Mouse (Mus musculus) MEL (cell line): ENCODE measurements at regions not wholly inside any gene's neighbourhood (a gene's known extent, or its start where the extent isn't known, plus 50 kb on each side); places are given as distances from the start of the nearest gene placed in this dataset.

Experiments
- DNase-seq: peaks from one replicate; pipeline ENCODE4 v3.0.0; 2011; ENCODE audit warnings: low read depth, low spot score
- H3K27ac ChIP-seq: 2 replicates; pipeline ENCODE4 v1.5.1; 2012; ENCODE audit warnings: low read depth, mild to moderate bottlenecking, control low read depth, low read length, moderate library complexity; ENCODE audit not compliant: control insufficient read depth
- H3K27me3 ChIP-seq, 2 experiments: fragments of 150-350 bp in 1 of 2; sonication (generic) in 1 of 2; 2 replicates each; pipeline ENCODE4 v1.6.1; 2012; ENCODE audit warnings: low read length in 2 of 2, mild to moderate bottlenecking in 2 of 2, improper control_type of control experiment in 1 of 2, moderate library complexity in 1 of 2; ENCODE audit not compliant: insufficient read depth in 2 of 2, control insufficient read depth in 1 of 2
- H3K36me3 ChIP-seq, 2 experiments: 2 replicates each; pipeline ENCODE4 v1.6.1; 2012 to 2014; ENCODE audit warnings: low read length in 2 of 2, improper control_type of control experiment in 1 of 2, inconsistent platforms in 1 of 2, mild to moderate bottlenecking in 1 of 2; ENCODE audit not compliant: insufficient read depth in 2 of 2, control insufficient read depth in 1 of 2
- H3K4me1 ChIP-seq, 2 experiments: fragments of 150-350 bp in 1 of 2; sonication (generic) in 1 of 2; 2 replicates each; pipeline ENCODE4 v1.6.1; 2012; ENCODE audit warnings: low read length in 2 of 2, improper control_type of control experiment in 1 of 2, mild to moderate bottlenecking in 1 of 2; ENCODE audit not compliant: insufficient read depth in 2 of 2, control insufficient read depth in 1 of 2
- H3K4me3 ChIP-seq, 2 experiments: fragments of 150-350 bp in 1 of 2; sonication (generic) in 1 of 2; 2 replicates each; pipeline ENCODE4 v1.5.1; 2012; ENCODE audit warnings: low read depth in 2 of 2, low read length in 2 of 2, mild to moderate bottlenecking in 2 of 2, moderate library complexity in 2 of 2, control low read depth in 1 of 2, improper control_type of control experiment in 1 of 2; ENCODE audit not compliant: control insufficient read depth in 1 of 2, insufficient read depth in 1 of 2
- H3K79me2 ChIP-seq: 2 replicates; pipeline ENCODE4 v1.6.1; 2012; ENCODE audit warnings: mild to moderate bottlenecking, low read length, moderate library complexity; ENCODE audit not compliant: control insufficient read depth, poor library complexity, insufficient read depth
- H3K9ac ChIP-seq: 2 replicates; pipeline ENCODE4 v1.6.1; 2012; ENCODE audit warnings: low read depth, mild to moderate bottlenecking, control low read depth, low read length, moderate library complexity; ENCODE audit not compliant: control insufficient read depth, poor library complexity, severe bottlenecking
- H3K9me3 ChIP-seq: fragments of 150-350 bp; sonication (generic); replicated peaks from 2 replicates; pipeline ENCODE4 v1.6.1; 2012; ENCODE audit warnings: mild to moderate bottlenecking, low read length, improper control_type of control experiment, moderate library complexity; ENCODE audit not compliant: insufficient read depth
- CHD1 ChIP-seq: IDR thresholded peaks from 2 replicates; pipeline ENCODE4 v1.6.1; 2012; ENCODE audit warnings: low read depth, mild to moderate bottlenecking, inconsistent platforms, low read length, improper control_type of control experiment
- CHD2 ChIP-seq: IDR thresholded peaks from 2 replicates; pipeline ENCODE4 v1.6.1; 2011; ENCODE audit warnings: low read length, improper control_type of control experiment
- E2F4 ChIP-seq: IDR thresholded peaks from 2 replicates; pipeline ENCODE4 v1.6.1; 2011; ENCODE audit warnings: low read depth, low read length, improper control_type of control experiment, borderline replicate concordance
- EP300 ChIP-seq, 2 experiments: IDR thresholded peaks; 2 replicates each; pipeline ENCODE4 v1.6.1; 2011; ENCODE audit warnings: improper control_type of control experiment in 2 of 2, low read length in 2 of 2, low read depth in 1 of 2, mild to moderate bottlenecking in 1 of 2
- ETS1 ChIP-seq: IDR thresholded peaks from 2 replicates; pipeline ENCODE4 v1.6.1; 2012; ENCODE audit warnings: low read depth, mild to moderate bottlenecking, inconsistent platforms, low read length, improper control_type of control experiment, moderate library complexity
- GABPA ChIP-seq: IDR thresholded peaks from 2 replicates; pipeline ENCODE4 v1.6.1; 2012; ENCODE audit warnings: low read depth, mild to moderate bottlenecking, inconsistent platforms, low read length, improper control_type of control experiment, moderate library complexity
- HCFC1 ChIP-seq: IDR thresholded peaks from 2 replicates; pipeline ENCODE4 v1.6.1; 2012; ENCODE audit warnings: low read depth, mild to moderate bottlenecking, inconsistent platforms, low read length, improper control_type of control experiment, moderate library complexity
- JUND ChIP-seq: IDR thresholded peaks from 2 replicates; pipeline ENCODE4 v1.6.1; 2011; ENCODE audit warnings: low read depth, mild to moderate bottlenecking, improper control_type of control experiment, low read length
- MAFK ChIP-seq: IDR thresholded peaks from 2 replicates; pipeline ENCODE4 v1.6.1; 2011; ENCODE audit warnings: low read depth, mild to moderate bottlenecking, low read length, improper control_type of control experiment, borderline replicate concordance
- MAZ ChIP-seq: IDR thresholded peaks from 2 replicates; pipeline ENCODE4 v1.6.1; 2012; ENCODE audit warnings: low read depth, mild to moderate bottlenecking, inconsistent platforms, low read length, improper control_type of control experiment
- MYC ChIP-seq: IDR thresholded peaks from 2 replicates; pipeline ENCODE4 v1.6.1; 2011; ENCODE audit warnings: low read depth, mild to moderate bottlenecking, low read length, improper control_type of control experiment, moderate library complexity
- NELFE ChIP-seq: IDR thresholded peaks from 2 replicates; pipeline ENCODE4 v1.6.1; 2011; ENCODE audit warnings: low read depth, low read length, improper control_type of control experiment
- POLR2A ChIP-seq, 2 experiments: IDR thresholded peaks; 2 replicates each; pipeline ENCODE4 v1.6.1; 2011 to 2012; ENCODE audit warnings: low read length in 2 of 2, mild to moderate bottlenecking in 2 of 2, control low read depth in 1 of 2, improper control_type of control experiment in 1 of 2, low read depth in 1 of 2, moderate library complexity in 1 of 2; ENCODE audit not compliant: control insufficient read depth in 1 of 2, insufficient read depth in 1 of 2, poor library complexity in 1 of 2
- RAD21 ChIP-seq: IDR thresholded peaks from 2 replicates; pipeline ENCODE4 v1.6.1; 2011; ENCODE audit warnings: mild to moderate bottlenecking, low read depth, low read length, improper control_type of control experiment
- TAL1 ChIP-seq: IDR thresholded peaks from 2 replicates; pipeline ENCODE4 v1.6.1; 2012; ENCODE audit warnings: mild to moderate bottlenecking, inconsistent platforms, low read length, moderate library complexity, mixed read lengths
- TBP ChIP-seq: IDR thresholded peaks from 2 replicates; pipeline ENCODE4 v1.8.0; 2011; ENCODE audit warnings: low read depth, low read length, improper control_type of control experiment
- USF1 ChIP-seq: IDR thresholded peaks from 2 replicates; pipeline ENCODE4 v1.6.1; 2014; ENCODE audit warnings: low read depth, mild to moderate bottlenecking, inconsistent platforms, low read length, improper control_type of control experiment, moderate library complexity
- USF2 ChIP-seq, 2 experiments: IDR thresholded peaks; 2 replicates each; pipeline ENCODE4 v1.6.1; 2011 to 2012; ENCODE audit warnings: improper control_type of control experiment in 2 of 2, low read length in 2 of 2, borderline replicate concordance in 1 of 2, inconsistent platforms in 1 of 2, low read depth in 1 of 2, mild to moderate bottlenecking in 1 of 2; ENCODE audit not compliant: insufficient read depth in 1 of 2
- ZC3H11A ChIP-seq: IDR thresholded peaks from 2 replicates; pipeline ENCODE4 v1.6.1; 2012; ENCODE audit warnings: low read depth, mild to moderate bottlenecking, inconsistent platforms, low read length, improper control_type of control experiment
- ZMIZ1 ChIP-seq: IDR thresholded peaks from 2 replicates; pipeline ENCODE4 v1.6.1; 2012; ENCODE audit warnings: low read depth, mild to moderate bottlenecking, inconsistent platforms, low read length, improper control_type of control experiment, moderate library complexity
- ZNF384 ChIP-seq: IDR thresholded peaks from 2 replicates; pipeline ENCODE4 v1.6.1; 2012; ENCODE audit warnings: low read depth, mild to moderate bottlenecking, inconsistent platforms, low read length, improper control_type of control experiment

DNA sequence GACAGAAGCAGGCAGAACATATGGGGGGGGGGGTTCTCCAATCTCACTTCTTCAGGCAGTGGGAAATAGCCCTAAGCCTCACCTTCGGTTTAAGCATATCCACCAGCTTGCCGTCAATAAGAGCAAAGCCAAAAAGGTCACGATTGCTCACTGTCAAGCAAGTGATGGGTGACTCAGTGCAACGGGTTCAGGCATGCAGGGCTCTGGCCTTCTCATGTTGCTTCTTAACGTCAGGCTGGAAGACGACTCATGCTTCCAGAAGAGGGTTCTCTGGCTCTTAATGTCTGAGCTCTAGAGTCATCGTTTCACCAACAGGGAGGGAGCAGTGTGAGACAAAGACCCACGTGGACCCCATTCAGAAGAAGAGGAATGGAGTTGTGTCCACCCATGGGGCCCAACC is 93.4 kb downstream of the Edn3 start:
- Histone ChIP-seq H3K4me3 (no peak overlapping the region), H3K4me1 (no peaks in the 10 kb centered on the region), H3K27ac (no peak overlapping the region), H3K36me3 (no peaks in the 10 kb centered on the region), H3K9ac (no peak overlapping the region), H3K79me2 (no peaks in the 10 kb centered on the region), H3K9me3 (no peaks in the 10 kb centered on the region), H3K27me3 (no peaks in the 10 kb centered on the region)
- no peak for DNase-seq
- TF ChIP-seq POLR2A (IDR thresholded peaks at IDR 0.05; ENCODE audit: control insufficient read depth in 1 of 2, insufficient read depth in 1 of 2, low read depth in 1 of 2, low read length in 2 of 2, poor library complexity in 1 of 2) (no peak), E2F4 (no peak), JUND (no peak), MAZ (no peak), TAL1 (no peak), ZC3H11A (no peak), RAD21 (no peak), CHD1 (no peak)

DNA sequence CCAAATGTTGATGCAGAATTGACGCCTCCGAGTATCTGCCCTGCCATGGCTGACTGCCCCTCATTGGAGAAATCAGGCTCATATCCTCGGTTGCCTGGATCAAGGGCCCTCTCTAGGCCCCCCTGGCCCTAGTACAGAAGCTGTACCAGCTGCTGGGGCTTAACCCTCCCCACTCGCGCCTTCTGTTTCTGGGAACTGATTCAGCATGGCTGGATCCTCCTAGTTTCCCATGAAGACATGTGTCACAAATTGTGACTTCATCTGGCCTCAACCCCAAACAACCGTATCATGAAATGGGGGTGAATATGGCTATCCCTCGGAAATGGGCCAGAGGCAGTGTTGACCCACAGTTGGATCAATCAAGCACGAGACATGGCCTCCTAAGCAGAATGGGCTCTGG is 95.1 kb downstream of the Edn3 start:
- Histone ChIP-seq H3K4me3 (no peak overlapping the region), H3K4me1 (no peaks in the 10 kb centered on the region), H3K79me2 (no peaks in the 10 kb centered on the region), H3K9me3 (no peaks in the 10 kb centered on the region), H3K36me3 (no peaks in the 10 kb centered on the region), H3K27ac (no peak overlapping the region), H3K9ac (no peak overlapping the region), H3K27me3 (no peaks in the 10 kb centered on the region)
- no peak for TF ChIP-seq MYC
- TF ChIP-seq ZC3H11A = no peak
- no peak for TF ChIP-seq HCFC1
- DNase-seq = no peak

DNA sequence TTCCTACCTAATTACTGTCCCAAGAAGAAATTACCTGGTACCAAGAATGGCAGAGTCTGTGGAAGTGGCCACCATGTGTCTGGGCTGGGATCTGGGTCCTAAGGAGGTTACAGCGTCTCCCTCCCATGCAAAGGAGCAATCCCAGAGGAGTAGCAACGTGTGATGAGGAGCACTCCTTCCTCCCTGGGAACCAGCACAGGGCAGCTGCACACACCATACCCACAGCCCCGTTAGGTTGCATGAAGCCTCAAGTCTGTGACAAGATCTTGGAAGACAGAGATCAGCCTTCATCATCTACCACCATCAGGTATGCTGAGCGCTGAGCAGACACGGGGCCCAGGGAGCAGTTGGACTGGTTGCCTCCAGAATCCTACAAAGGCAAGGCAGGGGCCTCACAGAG is 95.7 kb downstream of the Edn3 start:
- DNase-seq = no peak
- Histone ChIP-seq H3K9me3 (no peaks in the 10 kb centered on the region), H3K79me2 (no peaks in the 10 kb centered on the region), H3K9ac (no peak overlapping the region), H3K27me3 (no peaks in the 10 kb centered on the region), H3K4me3 (no peak overlapping the region), H3K4me1 (no peaks in the 10 kb centered on the region)
- no peak for TF ChIP-seq JUND
- no peak for TF ChIP-seq EP300 (IDR thresholded peaks at IDR 0.05; ENCODE audit: low read depth in 1 of 2, low read length in 2 of 2)
- no peak for TF ChIP-seq ZMIZ1
- no peak for TF ChIP-seq NELFE
- TF ChIP-seq CHD2 = no peak
- no peak for TF ChIP-seq USF1
- no peak for TF ChIP-seq HCFC1
- no peak for TF ChIP-seq MAFK
- TF ChIP-seq MAZ = no peak
- TF ChIP-seq ETS1 = no peak
- no peak for TF ChIP-seq GABPA
- TF ChIP-seq USF2 (IDR thresholded peaks at IDR 0.05; ENCODE audit: borderline replicate concordance in 1 of 2, insufficient read depth in 1 of 2, low read depth in 1 of 2, low read length in 2 of 2) = no peak
- no peak for TF ChIP-seq ZNF384
- TF ChIP-seq TBP = no peak
- TF ChIP-seq, all 39 proteins: peak for 0
- Histone ChIP-seq H3K27ac (no peak overlapping the region), H3K36me3 (no peaks in the 10 kb centered on the region)
